Mouse (Mus musculus): Measurements from ENCODE around the gene Rin2.
A peak's percentile ranks its signal among the peaks of the same experiment; 100 is the strongest.

The Rin2 gene

GRCm38 (mm10) chr2:145675142-145675755 lies at the start of gene Rin2:
TSS of gene Rin2 (plus strand) at chr2:145675215.
- DNase-seq (ENCODE audit: low spot score), result peak; percentile 59

- DNase-seq (ENCODE audit: low spot score), result no peak
Observed at GRCm38 (mm10) chr2:145631123-145631798, 43.8 kb upstream of the Rin2 start.

- DNase-seq (ENCODE audit: low spot score), result no peak
Observed at GRCm38 (mm10) chr2:145631799-145632174, 43.2 kb upstream of the Rin2 start.

GRCm38 (mm10) chr2:145633811-145634210 lies 41.2 kb upstream of the Rin2 start:
- no peak for DNase-seq (ENCODE audit: low spot score)

GRCm38 (mm10) chr2:145640255-145640984 lies 34.6 kb upstream of the Rin2 start:
- no peak for DNase-seq (ENCODE audit: low spot score)

- DNase-seq (ENCODE audit: low spot score), result no peak
Observed at GRCm38 (mm10) chr2:145655373-145655960, 19.5 kb upstream of the Rin2 start.

- DNase-seq (ENCODE audit: low spot score), result no peak
Observed at GRCm38 (mm10) chr2:145656121-145656520, 18.9 kb upstream of the Rin2 start.

GRCm38 (mm10) chr2:145656716-145657115 lies 18.3 kb upstream of the Rin2 start:
- no peak for DNase-seq (ENCODE audit: low spot score)

GRCm38 (mm10) chr2:145661242-145661641 lies 13.8 kb upstream of the Rin2 start:
- DNase-seq (ENCODE audit: low spot score), result no peak

GRCm38 (mm10) chr2:145663899-145664298 lies 11.1 kb upstream of the Rin2 start:
- DNase-seq (ENCODE audit: low spot score), result no peak

GRCm38 (mm10) chr2:145664311-145664710 lies 10.7 kb upstream of the Rin2 start:
- DNase-seq (ENCODE audit: low spot score), result no peak

GRCm38 (mm10) chr2:145668135-145668534 lies 6.9 kb upstream of the Rin2 start:
- DNase-seq (ENCODE audit: low spot score), result no peak

- no peak for DNase-seq (ENCODE audit: low spot score)
Observed at GRCm38 (mm10) chr2:145670131-145670530, 4.9 kb upstream of the Rin2 start.

GRCm38 (mm10) chr2:145674496-145675141 lies 396 bp upstream of the Rin2 start:
- DNase-seq (ENCODE audit: low spot score), result peak; percentile 8

GRCm38 (mm10) chr2:145675756-145676543 lies 935 bp downstream of the Rin2 start:
- peak; percentile 40 for DNase-seq (ENCODE audit: low spot score)

- no peak for DNase-seq (ENCODE audit: low spot score)
Observed at GRCm38 (mm10) chr2:145676544-145676925, 1.5 kb downstream of the Rin2 start.

- DNase-seq (ENCODE audit: low spot score), result no peak
Observed at GRCm38 (mm10) chr2:145676936-145677335, 1.9 kb downstream of the Rin2 start.

- no peak for DNase-seq (ENCODE audit: low spot score)
Observed at GRCm38 (mm10) chr2:145680141-145680540, 5.1 kb downstream of the Rin2 start.

- DNase-seq (ENCODE audit: low spot score), result no peak
Observed at GRCm38 (mm10) chr2:145680762-145681161, 5.7 kb downstream of the Rin2 start.

- DNase-seq (ENCODE audit: low spot score), result no peak
Observed at GRCm38 (mm10) chr2:145681626-145682025, 6.6 kb downstream of the Rin2 start.

GRCm38 (mm10) chr2:145682924-145683323 lies 7.9 kb downstream of the Rin2 start:
- DNase-seq (ENCODE audit: low spot score), result no peak
